Mouse (Mus musculus) frontal cortex, adult 2 months (tissue): ENCODE measurements around the gene Nr2e3. TPM values are rescaled to one million over a fixed set of nuclear protein-coding genes. Genes with fewer than 3 reads are reported as not detected.

Experiments
- polyA plus RNA-seq: library from polyadenylated mRNA; depleted of rRNA; stranded (reverse); fragments of >200 nt; gene quantifications from 2 replicates; pipeline ENCODE4 v1.2.3, GENCODE M21; 2012; rRNA removed

The Nr2e3 gene
- polyA plus RNA-seq, 1 experiment, result not detected

Other genes starting within 250 kb of the Nr2e3 start
- gene Senp8, start 209.9 kb downstream of the Nr2e3 start, polyA plus RNA-seq, result 5.1 and 7.0 TPM in 2 replicates
- gene Myo9a, start 209.8 kb downstream of the Nr2e3 start, polyA plus RNA-seq, result 20.8 and 21.9 TPM in 2 replicates